Mouse (Mus musculus) intestine, embryonic 16.5 days (tissue): ENCODE data around the gene Mettl27. TPM values are rescaled to one million over a fixed set of nuclear protein-coding genes. Genes with fewer than 3 reads are reported as not detected.

Experiments
- ATAC-seq: fragments of 200-750 bp; cut with Nextera tagmentation; 2 replicates; pipeline ENCODE4 v1.8.0; 2017; ENCODE audit warnings: moderate TSS enrichment, moderate library complexity
- H3K27ac ChIP-seq: fragments of 300-500 bp; sonication (generic); 2 replicates; pipeline ENCODE4 v1.5.1; 2014; ENCODE audit warnings: mild to moderate bottlenecking, low read length
- H3K27me3 ChIP-seq: fragments of 300-500 bp; sonication (generic); replicated peaks from 2 replicates; pipeline ENCODE4 v1.6.1; 2014; ENCODE audit warnings: low read length, control low read depth, mixed read lengths; ENCODE audit not compliant: control insufficient read depth, insufficient read depth
- H3K36me3 ChIP-seq: fragments of 300-500 bp; sonication (generic); 2 replicates; pipeline ENCODE4 v1.6.1; 2014; ENCODE audit warnings: low read length, control low read depth; ENCODE audit not compliant: control insufficient read depth, insufficient read depth
- H3K4me1 ChIP-seq: fragments of 300-500 bp; sonication (generic); 2 replicates; pipeline ENCODE4 v1.6.1; 2014; ENCODE audit warnings: low read length, control low read depth, mixed read lengths; ENCODE audit not compliant: control insufficient read depth, insufficient read depth
- H3K4me2 ChIP-seq: fragments of 300-500 bp; sonication (generic); 2 replicates; pipeline ENCODE4 v1.6.1; 2014; ENCODE audit warnings: low read depth, low read length, control low read depth
- H3K4me3 ChIP-seq: fragments of 300-500 bp; sonication (generic); 2 replicates; pipeline ENCODE4 v1.5.1; 2014; ENCODE audit warnings: mild to moderate bottlenecking, low read length
- H3K9ac ChIP-seq: fragments of 300-500 bp; sonication (generic); 2 replicates; pipeline ENCODE4 v1.6.1; 2014; ENCODE audit warnings: low read depth, low read length
- H3K9me3 ChIP-seq: fragments of 300-500 bp; sonication (generic); 2 replicates; pipeline ENCODE4 v1.6.1; 2016; ENCODE audit warnings: low read length, control low read depth; ENCODE audit not compliant: control insufficient read depth
- WGBS: fragments of 180-500 bp; shearing (Covaris S2); extraction: QIAGEN DNeasy Blood & Tissue Kit; methylation state at CpG from one replicate; pipeline ENCODE4 v1.1.7; 2014; 5-methylcytosine and 5-hydroxymethylcytosine counted together
- polyA plus RNA-seq: library from polyadenylated mRNA; unstranded; fragments of >200 nt; fragmentation: Nextera tagmentation; extraction: Ambion mirVana; gene quantifications from 2 replicates; pipeline ENCODE4 v1.2.1, GENCODE M21; 2015

Mettl27 gene
- polyA plus RNA-seq, 1 experiment from 2014 or later: 27.2 TPM

GRCm38 (mm10) chr5:134973526-134973925 is 41.4 kb downstream of the Mettl27 start:
- no peak overlapping the region for H3K4me2 ChIP-seq
- H3K9me3 ChIP-seq: no peaks in the 10 kb centered on the region
- H3K9ac ChIP-seq: no peak overlapping the region
- H3K4me1 ChIP-seq: peaks cover 4% of the 10 kb centered on the region; the same call in 1 of the 2 replicates
- no peak for ATAC-seq
- no peaks in the 10 kb centered on the region for H3K27me3 ChIP-seq
- 76% methylated on average over 7 of the region's 7 CpGs for WGBS
- no peaks in the 10 kb centered on the region for H3K36me3 ChIP-seq
- no peak overlapping the region for H3K4me3 ChIP-seq
- no peak overlapping the region; the same call in 1 of the 2 replicates for H3K27ac ChIP-seq

- no peaks in the 10 kb centered on the region for H3K9me3 ChIP-seq
- 19% methylated on average over 7 of the region's 7 CpGs for WGBS
- peak; percentile 68 for ATAC-seq
Observed at GRCm38 (mm10) chr5:134974294-134974693, 42.1 kb downstream of the Mettl27 start.

GRCm38 (mm10) chr5:134974921-134975320 is 42.8 kb downstream of the Mettl27 start:
- no peak overlapping the region for H3K27ac ChIP-seq
- H3K36me3 ChIP-seq: no peaks in the 10 kb centered on the region
- H3K9ac ChIP-seq: no peak overlapping the region
- H3K27me3 ChIP-seq: no peaks in the 10 kb centered on the region
- ATAC-seq: no peak
- no peaks in the 10 kb centered on the region for H3K9me3 ChIP-seq
- WGBS: 49% methylated on average over 2 of the region's 2 CpGs
- H3K4me1 ChIP-seq: peaks cover 4% of the 10 kb centered on the region; the same call in 1 of the 2 replicates
- no peak overlapping the region for H3K4me2 ChIP-seq
- no peak overlapping the region for H3K4me3 ChIP-seq

More at GRCm38 (mm10) chr5:134974294-134974693, 42.1 kb downstream of the Mettl27 start:
- Histone ChIP-seq H3K36me3 (no peaks in the 10 kb centered on the region), H3K27me3 (no peaks in the 10 kb centered on the region), H3K27ac (peak overlapping the region; percentile 55), H3K9ac (no peak overlapping the region), H3K4me2 (no peak overlapping the region), H3K4me3 (no peak overlapping the region), H3K4me1 (peaks cover 4% of the 10 kb centered on the region; the same call in 1 of the 2 replicates)

- peaks cover 6% of the 10 kb centered on the region for H3K4me1 ChIP-seq
- no peak overlapping the region for H3K27ac ChIP-seq
- no peaks in the 10 kb centered on the region for H3K36me3 ChIP-seq
- H3K4me2 ChIP-seq: no peak overlapping the region
- no peaks in the 10 kb centered on the region for H3K27me3 ChIP-seq
- no peaks in the 10 kb centered on the region for H3K9me3 ChIP-seq
- 81% methylated on average over 2 of the region's 2 CpGs for WGBS
- ATAC-seq: peak; percentile 19; the same call in 1 of the 2 replicates
- no peak overlapping the region for H3K9ac ChIP-seq
- no peak overlapping the region for H3K4me3 ChIP-seq
Observed at GRCm38 (mm10) chr5:134976164-134976563, 44.0 kb downstream of the Mettl27 start.

- 85% methylated on average over 14 of the region's 14 CpGs for WGBS
- Histone ChIP-seq H3K36me3 (no peaks in the 10 kb centered on the region), H3K4me2 (no peak overlapping the region), H3K27me3 (no peaks in the 10 kb centered on the region), H3K9me3 (no peaks in the 10 kb centered on the region), H3K4me1 (peaks cover 8% of the 10 kb centered on the region), H3K9ac (no peak overlapping the region), H3K27ac (no peak overlapping the region), H3K4me3 (no peak overlapping the region)
- no peak for ATAC-seq
Observed at GRCm38 (mm10) chr5:134976577-134977250, 44.5 kb downstream of the Mettl27 start.

- ATAC-seq: no peak
- Histone ChIP-seq H3K9ac (no peak overlapping the region), H3K4me1 (peaks cover 8% of the 10 kb centered on the region), H3K9me3 (no peaks in the 10 kb centered on the region), H3K4me2 (no peak overlapping the region), H3K4me3 (no peak overlapping the region), H3K27ac (no peak overlapping the region), H3K27me3 (no peaks in the 10 kb centered on the region), H3K36me3 (no peaks in the 10 kb centered on the region)
- WGBS: 82% methylated on average over 4 of the region's 4 CpGs
Observed at GRCm38 (mm10) chr5:134977837-134978236, 45.7 kb downstream of the Mettl27 start.

DNA sequence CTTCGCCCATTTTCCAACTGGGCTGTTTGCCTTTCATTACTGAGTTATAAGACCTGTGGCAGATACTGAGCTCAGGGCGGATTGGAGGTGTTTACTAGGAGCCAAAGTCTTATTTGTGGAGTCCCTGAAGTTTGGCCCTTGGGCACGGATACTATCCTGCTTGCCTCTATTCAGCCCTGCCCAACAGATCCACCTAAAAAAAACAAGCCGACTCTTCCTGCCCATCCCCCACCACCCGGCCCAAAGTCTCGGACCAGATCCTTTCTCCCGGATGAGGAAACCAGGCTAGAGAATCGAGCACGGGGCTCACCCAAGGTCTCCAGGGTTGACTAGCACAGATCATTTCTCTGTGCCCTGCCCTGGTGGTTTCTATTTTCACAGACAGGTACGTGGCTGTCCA is 49.0 kb downstream of the Mettl27 start:
- 45% methylated on average over 10 of the region's 10 CpGs for WGBS
- ATAC-seq: no peak
- H3K27ac ChIP-seq: peak overlapping the region; percentile 53
- H3K9ac ChIP-seq: no peak overlapping the region; the same call in 1 of the 2 replicates
- H3K4me3 ChIP-seq: 0 out of 2 replicates have a peak overlapping the region, but pooled peaks have one; percentile 8
- H3K9me3 ChIP-seq: no peaks in the 10 kb centered on the region
- peaks cover 4% of the 10 kb centered on the region for H3K27me3 ChIP-seq
- no peaks in the 10 kb centered on the region for H3K36me3 ChIP-seq
- H3K4me2 ChIP-seq: peak overlapping the region; percentile 25; the same call in 1 of the 2 replicates
- H3K4me1 ChIP-seq: peaks cover 23% of the 10 kb centered on the region

- Histone ChIP-seq H3K4me2 (no peak overlapping the region), H3K4me3 (no peak overlapping the region), H3K9me3 (no peaks in the 10 kb centered on the region), H3K27ac (peak overlapping the region; percentile 62; the same call in 1 of the 2 replicates), H3K36me3 (no peaks in the 10 kb centered on the region), H3K9ac (no peak overlapping the region), H3K4me1 (peaks cover 26% of the 10 kb centered on the region), H3K27me3 (peaks cover 14% of the 10 kb centered on the region)
- WGBS: 92% methylated on average over 1 of the region's 1 CpGs
- ATAC-seq: no peak
Observed at GRCm38 (mm10) chr5:134983111-134983510, 50.9 kb downstream of the Mettl27 start.

DNA sequence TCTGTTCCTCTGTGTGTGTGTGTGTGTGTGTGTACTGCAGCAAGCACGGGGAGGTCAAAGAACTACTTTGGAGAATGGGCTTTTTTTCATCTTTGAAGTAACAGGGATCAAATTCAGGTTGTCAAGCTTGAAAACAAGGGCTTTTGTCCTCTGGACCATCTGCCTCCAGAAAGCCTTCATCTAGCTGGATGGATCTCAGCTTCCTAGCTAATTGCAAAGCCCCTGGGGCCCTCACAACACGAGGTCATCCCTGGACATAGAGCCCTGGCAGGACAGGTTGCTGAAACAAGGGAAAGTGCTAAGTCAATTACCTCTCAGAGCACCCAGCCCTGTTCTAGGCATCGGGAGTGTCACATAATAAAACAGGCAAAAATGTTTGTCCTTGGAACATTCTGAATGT is 51.6 kb downstream of the Mettl27 start:
- H3K27ac ChIP-seq: peak overlapping the region; percentile 62; the same call in 1 of the 2 replicates
- WGBS: 25% methylated on average over 3 of the region's 3 CpGs
- H3K4me1 ChIP-seq: peaks cover 26% of the 10 kb centered on the region
- no peaks in the 10 kb centered on the region for H3K36me3 ChIP-seq
- no peak overlapping the region for H3K9ac ChIP-seq
- peaks cover 14% of the 10 kb centered on the region for H3K27me3 ChIP-seq
- H3K4me2 ChIP-seq: no peak overlapping the region
- no peak overlapping the region for H3K4me3 ChIP-seq
- no peaks in the 10 kb centered on the region for H3K9me3 ChIP-seq
- no peak for ATAC-seq
